Comparison of ENCODE assay signal across 1 mouse cellular context in the genomic region with DNA sequence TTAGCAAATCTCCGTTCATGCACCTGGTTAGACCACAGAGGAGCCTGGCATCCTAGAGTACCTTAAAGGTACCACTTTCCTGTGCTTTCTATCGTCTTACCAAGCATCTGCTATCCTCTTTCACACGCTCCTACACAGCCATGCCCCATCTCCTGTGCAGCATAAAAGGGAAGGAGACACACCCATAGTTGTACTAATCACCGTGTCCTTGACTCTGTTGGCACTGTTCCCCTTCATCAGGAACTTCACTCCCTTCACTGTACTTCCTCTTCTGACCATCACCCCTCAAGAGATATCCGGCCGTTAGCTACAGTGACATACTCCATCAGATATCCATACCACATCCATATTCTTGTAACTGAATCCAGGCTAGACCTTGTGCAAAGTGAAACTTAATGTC.
TF ChIP-seq lines count a peak whose summit lies in the region.

No protein-coding gene starts in this region.

TF ChIP-seq in MEL, 35 proteins besides CTCF, POLR2A, EP300 and RAD21 (continued from another document):
- TF ChIP-seq JUND (IDR thresholded peaks at IDR 0.05; ENCODE audit: low read depth, low read length) (peak; percentile 90; the same call in 1 of the 2 replicates), E2F4 (IDR thresholded peaks at IDR 0.05; ENCODE audit: borderline replicate concordance, low read depth, low read length) (no peak), RCOR1 (IDR thresholded peaks at IDR 0.05; ENCODE audit: low read depth, low read length) (peak; percentile 91), MXI1 (IDR thresholded peaks at IDR 0.05; ENCODE audit: low read depth, low read length) (0 out of 2 replicates have a peak, but pooled peaks have one; percentile 51)
